Mouse (Mus musculus) forebrain, embryonic 10.5 days (tissue): ENCODE data around the gene Adcy1. TPM values are rescaled to one million over a fixed set of nuclear protein-coding genes. Genes with fewer than 3 reads are reported as not detected.
"Not testable (repeated sequence)": the region's sequence is repeated elsewhere in the genome, so short reads cannot be mapped to it uniquely, and the experiment has no call there.

Experiments
- DNase-seq: peaks from one replicate; pipeline ENCODE4 v3.0.0-alpha.2; 2017; ENCODE audit warnings: low spot score; ENCODE audit errors: extremely low spot score
- H3K27ac ChIP-seq: fragments of 300-500 bp; sonication (generic); 2 replicates; pipeline ENCODE4 v1.5.1; 2016; ENCODE audit warnings: mild to moderate bottlenecking
- H3K27me3 ChIP-seq: fragments of 300-500 bp; sonication (generic); 2 replicates; pipeline ENCODE4 v1.6.1; 2016; ENCODE audit warnings: mild to moderate bottlenecking; ENCODE audit not compliant: poor library complexity, severe bottlenecking
- H3K36me3 ChIP-seq: fragments of 300-500 bp; sonication (generic); replicated peaks from 2 replicates; pipeline ENCODE4 v1.6.1; 2016; ENCODE audit warnings: mild to moderate bottlenecking, moderate library complexity
- H3K4me1 ChIP-seq: fragments of 300-500 bp; sonication (generic); 2 replicates; pipeline ENCODE4 v1.6.1; 2016
- H3K4me3 ChIP-seq: fragments of 300-500 bp; sonication (generic); 2 replicates; pipeline ENCODE4 v1.5.1; 2016; ENCODE audit warnings: mild to moderate bottlenecking, moderate library complexity
- H3K9me3 ChIP-seq: fragments of 300-500 bp; sonication (generic); 2 replicates; pipeline ENCODE4 v1.6.1; 2016; ENCODE audit warnings: mild to moderate bottlenecking, moderate library complexity
- WGBS: fragments of 180-500 bp; shearing (Covaris S2); methylation state at CpG from one replicate; pipeline ENCODE4 v1.1.7; 2016; 5-methylcytosine and 5-hydroxymethylcytosine counted together
- polyA plus RNA-seq: library from polyadenylated mRNA; unstranded; fragments of >200 nt; fragmentation: Nextera tagmentation; extraction: Ambion mirVana; gene quantifications from 2 replicates; pipeline ENCODE4 v1.2.1, GENCODE M21; 2016

Gene Adcy1
- polyA plus RNA-seq, 1 experiment from 2014 or later = 0.86 TPM

DNA sequence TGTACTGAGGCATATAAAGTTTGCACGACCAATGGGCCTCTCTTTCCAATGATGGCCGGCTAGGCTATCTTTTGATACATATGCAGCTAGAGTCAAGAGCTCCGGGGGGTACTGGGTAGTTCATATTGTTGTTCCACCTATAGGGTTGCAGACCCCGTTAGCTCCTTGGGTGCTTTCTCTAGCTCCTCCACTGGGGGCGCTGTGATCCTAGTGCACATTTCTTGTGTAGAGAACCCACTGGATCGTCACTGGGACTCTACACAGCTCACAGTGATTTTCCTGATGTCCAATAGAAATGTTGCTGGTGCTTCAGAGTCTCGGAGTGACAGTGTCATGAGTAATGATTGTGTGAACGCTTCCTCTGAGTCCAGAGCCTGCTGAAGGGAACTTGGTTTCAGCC is 158.5 kb downstream of the Adcy1 start:
- not testable (repeated sequence) for H3K9me3 ChIP-seq, H3K4me1 ChIP-seq, H3K36me3 ChIP-seq, DNase-seq, H3K4me3 ChIP-seq, H3K27me3 ChIP-seq, H3K27ac ChIP-seq
- WGBS = 74% methylated on average over 8 of the region's 8 CpGs

DNA sequence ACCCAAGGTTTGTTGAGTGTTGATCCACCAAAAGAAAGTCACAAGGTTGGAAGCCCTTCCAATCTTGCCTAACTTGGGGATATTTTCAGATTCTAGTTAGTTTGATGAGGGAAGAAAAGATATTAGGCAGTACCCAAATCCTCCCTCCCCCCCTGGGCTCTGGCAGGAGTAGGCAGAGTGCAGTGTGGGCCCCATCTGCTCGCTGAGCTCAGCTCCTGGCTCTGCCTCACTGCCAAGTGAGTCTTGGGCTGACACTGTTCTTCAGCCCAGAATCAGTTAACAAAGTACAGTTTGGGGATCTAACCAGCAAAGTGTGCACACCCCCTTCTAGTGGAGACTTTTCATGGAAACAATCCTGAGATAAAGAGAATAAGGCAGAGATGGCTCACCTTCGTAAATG is 162.9 kb downstream of the Adcy1 start:
- Histone ChIP-seq H3K27ac (no peak overlapping the region), H3K27me3 (no peaks in the 10 kb centered on the region), H3K4me1 (no peaks in the 10 kb centered on the region), H3K36me3 (no peaks in the 10 kb centered on the region), H3K9me3 (no peaks in the 10 kb centered on the region), H3K4me3 (no peak overlapping the region)
- DNase-seq = no peak
- 73% methylated on average over 2 of the region's 2 CpGs for WGBS

DNA sequence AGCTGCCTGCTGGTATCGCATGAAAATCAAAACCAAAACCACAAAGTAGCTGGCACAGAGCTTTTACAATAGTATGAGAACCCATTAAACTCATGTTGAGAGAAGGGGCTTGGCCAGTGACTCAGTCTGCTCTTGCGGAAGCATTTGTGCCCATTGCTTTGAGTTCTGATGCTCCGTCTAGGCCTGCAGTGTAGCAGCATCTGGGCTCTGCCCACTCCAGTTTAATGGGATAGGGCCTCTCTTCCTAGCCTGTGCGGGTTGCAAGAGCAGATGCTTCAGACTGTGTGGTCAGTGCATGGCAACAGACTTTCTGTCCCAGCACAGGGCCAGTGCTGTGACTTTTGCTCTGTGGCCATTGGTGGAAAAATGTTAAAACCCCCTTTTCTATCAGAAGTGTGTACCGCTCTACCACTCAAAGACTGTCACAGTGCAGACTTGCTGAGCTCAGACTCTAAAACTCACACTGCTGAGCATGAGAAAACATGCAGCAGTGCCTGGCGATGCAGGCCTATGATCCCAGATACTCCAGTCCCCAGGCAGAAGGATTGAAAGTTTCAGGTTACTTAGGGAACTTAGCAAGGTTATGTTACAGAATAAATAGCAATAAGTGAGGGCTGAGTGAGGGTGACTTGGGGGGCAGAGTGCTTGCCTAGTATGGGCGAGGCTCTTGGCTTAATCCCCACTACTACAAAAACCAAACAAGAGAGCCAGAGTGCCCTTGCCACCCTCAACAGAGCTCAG is 163.7 kb downstream of the Adcy1 start:
- no peaks in the 10 kb centered on the region for H3K4me1 ChIP-seq
- H3K27me3 ChIP-seq = no peaks in the 10 kb centered on the region
- no peak overlapping the region for H3K27ac ChIP-seq
- H3K4me3 ChIP-seq = no peak overlapping the region
- H3K36me3 ChIP-seq = no peaks in the 10 kb centered on the region
- DNase-seq = no peak
- WGBS = 85% methylated on average over 7 of the region's 7 CpGs
- H3K9me3 ChIP-seq = no peaks in the 10 kb centered on the region

DNA sequence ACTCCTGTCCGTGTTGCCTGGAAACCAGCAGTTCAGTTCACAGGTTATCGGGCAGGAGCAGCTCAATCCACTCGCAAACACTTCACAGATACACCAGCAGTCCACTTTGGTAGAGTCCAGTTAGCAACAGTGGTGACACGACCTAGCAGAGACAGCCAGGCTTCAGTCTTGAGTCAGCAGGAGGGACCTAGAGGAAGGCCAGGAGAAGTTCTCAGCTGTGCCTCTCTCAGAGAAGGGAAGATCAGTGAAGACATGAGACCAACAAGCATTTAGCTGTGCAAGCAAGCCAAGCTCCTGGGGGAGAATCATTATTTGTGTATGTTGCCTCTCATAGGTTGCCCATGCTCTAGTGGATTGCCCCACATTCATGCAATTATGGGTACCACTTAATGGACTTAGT is 164.8 kb downstream of the Adcy1 start:
- DNase-seq = no peak
- no peak overlapping the region for H3K27ac ChIP-seq
- no peak overlapping the region for H3K4me3 ChIP-seq
- H3K36me3 ChIP-seq = no peaks in the 10 kb centered on the region
- no peaks in the 10 kb centered on the region for H3K27me3 ChIP-seq
- no peaks in the 10 kb centered on the region for H3K4me1 ChIP-seq
- WGBS = 91% methylated on average over 4 of the region's 4 CpGs
- no peaks in the 10 kb centered on the region for H3K9me3 ChIP-seq

Other genes starting within 250 kb of the Adcy1 start
- gene Gm11983, start 225.8 kb upstream of the Adcy1 start, polyA plus RNA-seq = not detected in 2 replicates
- not detected in 2 replicates for gene Gm11985, start 125.1 kb downstream of the Adcy1 start, polyA plus RNA-seq
- 0.10 and 0.24 TPM in 2 replicates for gene Igfbp1, start 134.3 kb downstream of the Adcy1 start, polyA plus RNA-seq
- 16.4 and 16.6 TPM in 2 replicates for gene Igfbp3, start 150.4 kb downstream of the Adcy1 start, polyA plus RNA-seq